Mouse (Mus musculus) layer of hippocampus, adult 6 months (tissue): ENCODE measurements around the gene Ndufaf1. TPM values are rescaled to one million over a fixed set of nuclear protein-coding genes. Genes with fewer than 3 reads are reported as not detected.

Experiments used
- long read RNA-seq, 2 experiments: library from polyadenylated mRNA; unstranded; transcript quantifications; one replicate each; pipeline ENCODE4 v2.0.0; 2019 to 2020
- polyA plus RNA-seq: library from polyadenylated mRNA; unstranded; fragments of <200 nt; fragmentation: Nextera tagmentation; gene quantifications from 2 replicates; pipeline ENCODE4 v1.2.3, GENCODE M21; 2021

Ndufaf1 gene
- 40.8 and 41.7 TPM in 2 replicates for polyA plus RNA-seq
- long read RNA-seq, experiment 1, transcript Ndufaf1-203 (5 exons, 1,308 nt) = minor isoform, 15 of 70 reads
- long read RNA-seq, experiment 1, transcript Ndufaf1-202 (5 exons, 1,478 nt) = major isoform, 35 of 70 reads
- long read RNA-seq, experiment 1, partial matches to known transcripts = 9 of 70 reads
- long read RNA-seq, experiment 1, other reads (novel, unspliced or antisense) = 11 of 70 reads
- long read RNA-seq, experiment 2, transcript Ndufaf1-202 (5 exons, 1,478 nt) = major isoform, 96 of 156 reads
- long read RNA-seq, experiment 2, transcript Ndufaf1-203 (5 exons, 1,308 nt) = minor isoform, 22 of 156 reads
- long read RNA-seq, experiment 2, partial matches to known transcripts = 33 of 156 reads
- long read RNA-seq, experiment 2, other reads (novel, unspliced or antisense) = 5 of 156 reads

DNA sequence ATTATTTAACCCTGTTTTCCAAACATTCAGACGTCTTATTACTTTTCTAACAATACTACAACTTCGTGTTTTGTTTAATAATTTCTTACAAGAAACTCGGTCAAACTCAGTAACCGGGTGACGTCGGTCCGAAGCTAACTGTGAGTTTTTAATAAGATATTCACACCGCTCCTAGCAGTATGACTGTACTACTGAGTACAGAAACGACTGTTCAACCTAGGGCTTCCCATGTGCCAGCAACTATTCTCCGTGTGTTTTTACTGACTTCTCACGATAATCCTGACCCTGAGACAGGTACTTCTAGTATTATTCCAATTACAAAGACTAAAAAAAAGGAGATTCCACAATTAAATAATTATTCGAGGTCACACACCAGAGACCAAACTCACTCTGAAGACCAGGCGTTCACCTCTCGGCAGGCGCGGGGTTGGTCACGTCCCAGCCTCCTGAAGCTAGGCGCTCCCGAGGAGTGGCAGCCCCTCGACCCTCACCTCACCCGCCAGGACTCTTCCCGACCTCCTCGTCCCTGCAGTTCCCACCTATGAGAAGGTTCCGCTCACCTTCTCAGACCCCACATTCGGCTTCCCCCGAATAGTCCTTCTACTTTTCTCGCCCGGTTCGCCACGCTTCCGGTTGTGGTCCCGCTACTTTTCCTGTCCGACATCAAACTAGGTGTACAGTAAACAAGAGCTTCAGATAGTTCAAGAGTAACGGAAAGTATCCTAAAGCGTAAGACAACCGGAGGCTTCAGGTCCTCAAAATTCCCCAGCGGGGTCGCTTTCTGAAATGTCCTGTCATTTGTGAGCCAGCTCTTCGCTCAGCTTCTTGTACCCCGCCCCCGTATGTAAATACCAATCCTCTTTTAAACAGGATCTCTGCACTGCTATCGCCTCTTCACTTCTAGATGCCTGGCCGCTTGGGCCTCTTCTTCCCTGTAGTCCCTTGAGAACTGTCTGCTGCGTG is at the start of gene Ndufaf1:
TSS of gene Ndufaf1 (minus strand) at position 608 of the 963 bp plus-strand sequence.

DNA sequence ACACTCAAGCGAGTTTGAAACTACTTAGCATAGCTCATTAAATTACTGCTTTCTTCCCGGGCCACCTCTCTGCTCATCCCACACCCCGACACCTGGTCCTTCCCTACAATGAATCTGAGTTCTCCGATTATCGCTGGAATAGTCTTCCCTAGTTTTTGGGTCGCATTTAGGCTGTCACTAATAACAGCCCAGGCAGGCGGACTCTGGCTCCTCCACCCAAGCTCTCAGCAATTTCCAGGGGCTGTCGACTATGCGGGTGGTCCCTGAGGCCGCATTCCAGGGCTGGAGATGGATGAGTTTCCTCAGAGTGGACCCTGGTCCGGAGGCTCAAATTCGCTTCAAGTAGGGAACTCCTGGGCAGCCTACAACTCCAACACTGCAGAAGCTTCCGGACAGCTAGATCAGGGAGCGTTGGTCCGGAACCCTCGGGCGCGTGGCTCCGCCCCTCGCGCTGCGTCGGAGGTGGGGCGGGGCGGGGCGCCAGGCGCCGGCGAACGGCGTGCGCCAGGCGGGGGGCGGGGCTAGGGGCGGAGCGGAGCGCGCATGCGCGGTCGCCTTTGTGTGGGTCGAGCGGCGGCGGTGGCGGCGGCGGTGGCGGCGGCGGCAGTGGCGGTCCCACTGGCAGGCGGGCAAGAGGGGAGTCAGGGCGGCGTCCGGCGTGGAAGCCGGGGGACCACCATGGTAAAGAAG is 12.0 kb upstream of the Ndufaf1 start, which contains the start of gene Rtf1:
TSS of gene Rtf1 (plus strand) at position 544 of the 690 bp plus-strand sequence.

DNA sequence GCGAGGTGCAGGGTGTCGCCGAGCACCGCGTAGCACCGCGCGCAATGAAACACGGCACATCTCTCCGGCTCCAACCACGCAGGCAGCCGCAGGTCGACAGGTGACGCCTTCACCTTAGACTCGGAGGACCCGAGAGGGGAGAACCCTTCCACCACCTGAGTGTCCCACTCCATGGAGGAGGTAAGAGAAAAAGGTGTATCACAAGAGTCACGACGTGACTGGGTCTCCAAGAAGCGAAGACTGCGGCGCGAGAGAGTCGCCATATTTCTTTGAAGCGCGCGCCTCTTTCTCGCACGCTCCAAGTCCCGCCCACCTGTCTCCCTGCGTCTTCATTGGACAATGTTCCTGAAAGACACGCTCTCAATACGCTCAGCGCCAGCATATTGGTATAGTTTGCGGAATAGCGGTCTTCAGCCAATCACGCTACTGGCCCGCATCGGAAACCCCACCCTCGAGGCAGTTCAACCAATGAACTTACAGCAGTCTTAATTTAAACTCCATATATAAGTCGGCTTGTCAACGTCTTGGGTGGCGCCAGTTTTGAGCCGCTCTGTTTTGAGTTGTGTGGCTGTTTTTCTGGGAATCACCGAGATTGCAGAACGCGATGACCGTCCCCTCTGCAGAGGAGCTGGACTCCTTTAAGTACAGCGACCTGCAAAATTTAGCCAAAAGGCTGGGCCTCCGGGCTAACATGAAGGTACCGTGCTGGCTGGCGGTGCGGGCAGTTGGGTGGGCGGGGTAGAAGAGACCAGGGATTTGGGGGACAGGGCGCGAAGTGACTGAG is 44.2 kb downstream of the Ndufaf1 start, which contains the start of the genes Nusap1 and Oip5:
TSS of gene Nusap1 (plus strand) at position 100 of the 784 bp plus-strand sequence.
TSS of gene Oip5 (minus strand) at position 271 of the 784 bp plus-strand sequence.

Other genes starting within 250 kb of the Ndufaf1 start
- 1.5 and 1.8 TPM in 2 replicates for gene Ino80, start 185.1 kb downstream of the Ndufaf1 start, polyA plus RNA-seq
- 0.10 and 0.44 TPM in 2 replicates for gene Exd1, start 115.2 kb downstream of the Ndufaf1 start, polyA plus RNA-seq
- gene Chp1, start 115.1 kb downstream of the Ndufaf1 start, polyA plus RNA-seq = 98.2 and 106 TPM in 2 replicates
- gene Nusap1, start 44.5 kb downstream of the Ndufaf1 start, polyA plus RNA-seq = 0.33 and 1.1 TPM in 2 replicates
- 0.79 and 0.83 TPM in 2 replicates for gene Oip5, start 44.4 kb downstream of the Ndufaf1 start, polyA plus RNA-seq
- gene Rtf1, start 12.2 kb upstream of the Ndufaf1 start, polyA plus RNA-seq = 53.5 and 55.4 TPM in 2 replicates
- gene Itpka, start 79.5 kb upstream of the Ndufaf1 start, polyA plus RNA-seq = 44.6 and 49.4 TPM in 2 replicates
- gene Ltk, start 97.6 kb upstream of the Ndufaf1 start, polyA plus RNA-seq = 0.90 and 1.1 TPM in 2 replicates
- 3.8 and 4.6 TPM in 2 replicates for gene Rpap1, start 124.7 kb upstream of the Ndufaf1 start, polyA plus RNA-seq
- 19.3 TPM in 2 replicates for gene Tyro3, start 134.9 kb upstream of the Ndufaf1 start, polyA plus RNA-seq
- 7.0 and 9.5 TPM in 2 replicates for gene Mga, start 234.4 kb upstream of the Ndufaf1 start, polyA plus RNA-seq